Mouse (Mus musculus): ENCODE results near the gene Pnpla5. TPM values are rescaled to one million over a fixed set of nuclear protein-coding genes. Genes with fewer than 3 reads are reported as not detected.
A peak's percentile ranks its signal among the peaks of the same experiment; 100 is the strongest.

The Pnpla5 gene
- polyA plus RNA-seq, 1 experiment, result not detected

DNA sequence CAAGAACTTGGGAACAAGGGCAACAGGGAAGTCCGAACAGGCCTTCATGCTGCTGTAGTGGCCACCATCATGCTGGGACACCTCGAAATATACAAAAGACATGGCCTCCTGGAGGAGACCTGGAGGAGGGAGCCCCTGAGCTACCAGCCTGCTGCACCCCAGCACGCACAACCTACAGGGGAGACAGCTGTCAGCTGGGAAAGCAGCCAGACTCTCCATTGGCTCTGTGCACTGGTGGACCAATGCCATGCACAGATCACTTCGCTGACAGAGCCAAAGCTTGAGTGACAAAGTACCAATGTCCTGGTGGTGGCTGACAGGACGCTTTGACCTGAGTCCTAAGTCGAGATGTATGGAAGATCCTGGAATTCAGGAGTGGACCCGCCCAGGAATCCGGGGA is 26.9 kb downstream of the Pnpla5 start:
- no peak for TF ChIP-seq CTCF (IDR thresholded peaks at IDR 0.05; ENCODE audit: low read depth, low read length)
- TF ChIP-seq POLR2A (IDR thresholded peaks at IDR 0.05; ENCODE audit: borderline replicate concordance, low read depth, low read length), result no peak
- Histone ChIP-seq H3K4me3 (ENCODE audit: insufficient read depth, low read length) (no peak overlapping the region), H3K27ac (ENCODE audit: insufficient read depth, low read depth, low read length) (no peak overlapping the region), H3K4me1 (ENCODE audit: control insufficient read depth, insufficient read depth, low read length) (no peaks in the 10 kb centered on the region)

DNA sequence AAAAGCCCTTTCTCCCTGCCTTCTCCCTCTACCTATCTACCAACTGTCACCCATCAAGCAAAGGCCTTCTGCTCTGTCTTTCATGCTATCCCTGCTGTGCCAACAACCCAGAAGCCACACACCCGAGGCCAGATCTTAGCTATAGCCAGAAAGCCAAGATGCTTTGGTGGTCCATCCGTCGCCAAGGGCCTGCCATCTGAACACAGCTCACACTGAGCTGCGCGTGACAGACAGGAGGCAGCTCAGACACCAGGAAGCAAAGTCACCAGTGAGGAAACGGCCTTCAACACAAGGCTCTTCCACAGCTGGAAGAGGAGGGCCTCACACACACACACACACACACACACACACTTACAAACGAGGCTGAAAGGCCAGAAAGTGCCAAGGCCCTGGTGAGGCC is 28.1 kb downstream of the Pnpla5 start:
- Histone ChIP-seq H3K27ac (ENCODE audit: insufficient read depth, low read depth, low read length) (no peak overlapping the region), H3K4me3 (ENCODE audit: insufficient read depth, low read length) (no peak overlapping the region), H3K4me1 (ENCODE audit: control insufficient read depth, insufficient read depth, low read length) (no peaks in the 10 kb centered on the region)
- TF ChIP-seq CTCF (IDR thresholded peaks at IDR 0.05; ENCODE audit: low read depth, low read length) (no peak), POLR2A (IDR thresholded peaks at IDR 0.05; ENCODE audit: borderline replicate concordance, low read depth, low read length) (no peak)

DNA sequence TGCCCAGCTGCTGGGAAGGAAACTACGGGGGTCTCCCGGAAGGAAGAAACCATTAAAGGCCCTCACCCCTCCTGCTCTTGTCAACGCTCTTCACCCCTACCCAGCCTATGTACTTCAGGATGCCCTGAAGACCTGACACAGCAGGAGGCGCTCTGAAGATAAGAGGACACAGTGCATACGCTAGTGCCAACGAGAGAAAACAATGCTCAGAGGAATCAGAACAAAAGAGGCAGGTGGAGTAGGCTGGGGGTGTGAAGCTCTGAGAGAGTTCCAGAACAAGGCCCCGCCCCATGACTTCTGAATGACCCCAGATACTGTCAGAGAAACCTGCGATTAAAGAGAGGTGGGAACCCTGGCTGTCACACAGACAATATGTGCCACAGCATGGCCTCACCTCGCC is 36.2 kb downstream of the Pnpla5 start:
- Histone ChIP-seq H3K27ac (ENCODE audit: insufficient read depth, low read depth, low read length) (no peak overlapping the region), H3K4me1 (ENCODE audit: control insufficient read depth, insufficient read depth, low read length) (no peaks in the 10 kb centered on the region), H3K4me3 (ENCODE audit: insufficient read depth, low read length) (no peak overlapping the region)
- TF ChIP-seq CTCF (IDR thresholded peaks at IDR 0.05; ENCODE audit: low read depth, low read length) (no peak), POLR2A (IDR thresholded peaks at IDR 0.05; ENCODE audit: borderline replicate concordance, low read depth, low read length) (no peak)

DNA sequence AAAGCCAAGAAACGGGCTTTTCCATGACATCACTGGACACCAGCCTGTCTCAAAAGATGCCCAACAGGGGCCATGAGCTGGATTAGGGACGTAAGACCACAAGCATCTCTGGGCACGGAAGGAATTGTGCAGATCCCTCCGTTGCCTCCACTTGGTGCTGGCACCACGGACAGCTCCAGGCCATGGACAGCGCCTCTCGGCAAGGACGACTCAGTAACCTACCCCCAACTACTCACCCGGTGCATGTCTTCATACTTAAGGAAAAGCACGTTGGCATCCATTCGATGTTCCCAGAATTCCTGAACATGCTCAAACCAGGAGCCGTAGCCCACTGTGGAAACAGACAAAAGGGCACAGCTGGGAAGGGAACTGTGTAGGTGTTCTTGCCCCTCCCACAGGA is 36.6 kb downstream of the Pnpla5 start:
- TF ChIP-seq POLR2A (IDR thresholded peaks at IDR 0.05; ENCODE audit: borderline replicate concordance, low read depth, low read length), result no peak
- TF ChIP-seq CTCF (IDR thresholded peaks at IDR 0.05; ENCODE audit: low read depth, low read length), result no peak
- Histone ChIP-seq H3K27ac (ENCODE audit: insufficient read depth, low read depth, low read length) (no peak overlapping the region), H3K4me1 (ENCODE audit: control insufficient read depth, insufficient read depth, low read length) (no peaks in the 10 kb centered on the region), H3K4me3 (ENCODE audit: insufficient read depth, low read length) (no peak overlapping the region)

DNA sequence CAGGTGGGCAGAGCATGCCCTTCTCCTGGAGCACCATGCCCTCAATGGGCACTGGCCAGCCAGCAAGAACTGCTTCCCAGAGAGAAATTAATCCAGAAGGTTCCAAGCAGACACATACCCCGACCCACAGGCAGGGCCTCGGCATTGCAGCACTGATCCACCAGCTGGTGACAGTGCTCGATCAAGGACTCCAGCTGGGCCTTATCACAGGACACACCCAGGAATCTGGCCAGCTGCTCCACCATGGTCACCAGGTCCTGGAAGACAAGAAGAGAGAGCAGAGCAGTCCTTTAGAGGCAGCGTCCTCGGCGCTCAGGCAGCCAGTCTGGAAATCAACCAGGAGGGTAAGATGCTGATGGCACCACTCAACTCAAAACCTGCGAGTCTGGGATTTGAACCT is 42.9 kb downstream of the Pnpla5 start:
- no peaks in the 10 kb centered on the region for H3K4me1 ChIP-seq (ENCODE audit: control insufficient read depth, insufficient read depth, low read length)
- H3K27ac ChIP-seq (ENCODE audit: insufficient read depth, low read depth, low read length), result no peak overlapping the region
- TF ChIP-seq CTCF (IDR thresholded peaks at IDR 0.05; ENCODE audit: low read depth, low read length), result no peak
- no peak for TF ChIP-seq POLR2A (IDR thresholded peaks at IDR 0.05; ENCODE audit: borderline replicate concordance, low read depth, low read length)

DNA sequence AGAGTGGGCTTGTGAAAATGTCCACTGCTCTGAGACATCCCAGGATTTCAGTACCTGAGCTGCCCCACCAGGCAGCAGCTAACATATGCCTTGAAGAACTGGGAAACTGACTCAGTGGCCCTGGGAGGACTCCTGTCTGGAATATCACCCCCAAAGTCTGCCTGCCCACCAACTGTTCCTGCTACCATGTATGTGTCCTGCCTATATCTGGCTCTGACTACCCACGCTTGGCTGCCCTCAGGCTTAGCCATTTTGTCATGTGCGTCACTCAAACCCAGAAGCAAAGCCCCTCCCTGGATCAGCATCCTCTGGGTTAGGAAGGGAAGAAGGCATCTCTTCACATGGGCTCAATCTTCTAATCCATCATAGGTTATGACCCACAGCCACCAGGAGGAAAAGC is 43.5 kb downstream of the Pnpla5 start:
- no peak for TF ChIP-seq POLR2A (IDR thresholded peaks at IDR 0.05; ENCODE audit: borderline replicate concordance, low read depth, low read length)
- TF ChIP-seq CTCF (IDR thresholded peaks at IDR 0.05; ENCODE audit: low read depth, low read length), result no peak
- no peak overlapping the region for H3K27ac ChIP-seq (ENCODE audit: insufficient read depth, low read depth, low read length)
- no peak overlapping the region for H3K4me3 ChIP-seq (ENCODE audit: insufficient read depth, low read length)
- no peaks in the 10 kb centered on the region for H3K4me1 ChIP-seq (ENCODE audit: control insufficient read depth, insufficient read depth, low read length)

More for the DNA sequence above, 42.9 kb downstream of the Pnpla5 start:
- no peak overlapping the region for H3K4me3 ChIP-seq (ENCODE audit: insufficient read depth, low read length)

DNA sequence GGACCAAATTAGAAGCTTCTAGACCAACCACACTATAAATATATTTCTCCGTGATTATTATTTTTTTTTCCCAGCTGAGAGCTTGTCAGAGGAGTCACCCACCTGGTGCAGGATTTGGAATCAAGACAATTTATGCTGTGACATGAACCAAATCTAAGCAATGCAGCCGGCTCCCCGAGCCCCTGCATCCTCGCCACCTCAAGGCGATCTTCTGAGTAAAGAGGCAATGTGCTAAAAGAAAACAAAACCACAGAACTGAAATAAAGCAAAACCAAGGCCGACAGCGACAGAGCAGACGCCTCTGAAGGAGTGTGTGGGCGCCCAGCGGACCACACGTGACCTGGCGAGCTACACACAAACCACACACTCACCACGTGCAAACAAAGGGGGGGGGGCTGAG is 44.3 kb downstream of the Pnpla5 start:
- Histone ChIP-seq H3K27ac (ENCODE audit: insufficient read depth, low read depth, low read length) (no peak overlapping the region), H3K4me1 (ENCODE audit: control insufficient read depth, insufficient read depth, low read length) (no peaks in the 10 kb centered on the region), H3K4me3 (ENCODE audit: insufficient read depth, low read length) (no peak overlapping the region)
- no peak for TF ChIP-seq CTCF (IDR thresholded peaks at IDR 0.05; ENCODE audit: low read depth, low read length)
- TF ChIP-seq POLR2A (IDR thresholded peaks at IDR 0.05; ENCODE audit: borderline replicate concordance, low read depth, low read length), result no peak

DNA sequence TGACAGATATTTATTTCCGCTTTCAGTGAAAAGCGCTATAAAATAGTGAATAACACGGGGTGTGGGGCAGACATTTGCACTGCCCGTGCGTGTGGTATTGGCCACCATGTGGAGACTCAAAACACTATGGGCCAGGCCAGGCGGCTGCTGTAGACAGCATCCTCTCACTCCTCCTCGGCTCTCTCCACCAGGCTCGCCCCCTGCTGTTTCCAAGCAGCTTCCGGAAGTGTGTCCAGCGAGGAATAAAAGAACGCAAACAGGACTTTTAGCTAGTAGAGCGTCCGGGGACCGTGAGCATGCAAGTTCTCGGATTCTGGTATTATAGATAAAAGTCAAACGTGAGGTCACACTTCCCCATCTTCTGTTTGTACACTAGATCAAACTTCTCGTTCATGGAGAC is 45.8 kb downstream of the Pnpla5 start:
- TF ChIP-seq POLR2A (IDR thresholded peaks at IDR 0.05; ENCODE audit: borderline replicate concordance, low read depth, low read length) (no peak), CTCF (IDR thresholded peaks at IDR 0.05; ENCODE audit: low read depth, low read length) (no peak)
- Histone ChIP-seq H3K4me3 (ENCODE audit: insufficient read depth, low read length) (no peak overlapping the region), H3K4me1 (ENCODE audit: control insufficient read depth, insufficient read depth, low read length) (no peaks in the 10 kb centered on the region), H3K27ac (ENCODE audit: insufficient read depth, low read depth, low read length) (no peak overlapping the region)

DNA sequence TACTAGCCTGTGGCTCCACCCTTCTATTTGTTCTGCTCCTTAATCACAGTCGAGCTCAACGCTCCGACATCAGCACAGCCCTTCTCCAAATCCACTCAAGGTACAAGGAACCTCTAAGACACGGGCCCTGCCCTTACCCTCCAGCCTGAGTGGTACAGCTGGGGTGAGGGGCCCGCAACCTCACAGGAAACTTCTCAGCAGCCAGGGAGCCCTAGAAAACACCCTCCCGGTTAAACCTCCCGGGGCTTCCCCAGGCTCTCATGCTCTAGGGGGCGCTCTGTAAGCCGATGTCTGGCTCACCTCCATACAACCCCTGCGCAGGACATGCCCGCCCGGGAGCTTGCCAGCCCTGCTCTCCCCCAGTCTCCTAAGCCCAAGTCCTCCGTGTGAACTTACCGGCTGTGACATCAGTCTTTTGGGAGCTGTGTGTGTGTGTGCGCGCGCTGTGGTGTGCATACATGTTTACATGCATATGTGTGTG is 48.2 kb downstream of the Pnpla5 start:
- no peak overlapping the region for H3K4me3 ChIP-seq (ENCODE audit: insufficient read depth, low read length)
- no peak overlapping the region for H3K27ac ChIP-seq (ENCODE audit: insufficient read depth, low read depth, low read length)
- TF ChIP-seq CTCF (IDR thresholded peaks at IDR 0.05; ENCODE audit: low read depth, low read length) (no peak), POLR2A (IDR thresholded peaks at IDR 0.05; ENCODE audit: borderline replicate concordance, low read depth, low read length) (no peak)
- H3K4me1 ChIP-seq (ENCODE audit: control insufficient read depth, insufficient read depth, low read length), result no peaks in the 10 kb centered on the region

DNA sequence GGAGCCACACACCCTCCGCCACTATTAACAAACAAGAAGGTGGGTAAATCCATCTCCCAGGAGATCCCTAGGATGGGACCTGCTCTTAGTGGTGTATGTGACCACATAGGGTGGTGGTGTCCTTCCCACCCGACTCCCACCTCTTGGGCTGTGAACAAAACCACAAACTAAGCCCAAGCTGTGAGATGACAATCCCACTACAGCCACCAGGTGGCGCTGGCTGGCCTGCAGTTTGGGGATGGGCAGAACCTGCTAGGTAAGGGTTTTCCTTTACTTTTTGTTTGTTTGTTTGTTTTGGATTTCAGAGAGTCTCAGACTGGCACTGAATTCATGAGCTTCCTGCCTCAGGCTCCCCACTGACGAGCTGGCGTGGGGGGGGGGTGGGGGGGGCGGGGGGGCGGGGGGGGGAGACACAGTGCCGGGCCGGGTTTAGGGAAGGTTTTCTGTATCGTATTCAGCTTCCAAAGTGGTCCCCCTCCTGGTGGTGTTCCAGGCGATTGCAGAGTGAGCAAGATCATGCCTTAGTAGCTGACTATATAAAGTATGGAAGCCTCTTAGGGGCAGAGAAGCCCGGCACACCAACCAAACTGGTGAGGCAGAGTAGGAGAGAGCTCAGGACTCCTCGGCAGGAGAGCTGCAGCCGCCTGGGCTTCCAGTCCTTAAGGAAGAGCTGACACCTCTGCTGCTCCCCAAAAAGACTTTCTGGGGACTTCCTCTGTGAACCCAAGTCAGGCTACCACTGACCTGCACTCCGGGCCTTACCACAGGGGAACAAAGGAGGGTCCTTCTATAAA is 48.9 kb downstream of the Pnpla5 start:
- TF ChIP-seq CTCF (IDR thresholded peaks at IDR 0.05; ENCODE audit: low read depth, low read length) (peak; percentile 78), POLR2A (IDR thresholded peaks at IDR 0.05; ENCODE audit: borderline replicate concordance, low read depth, low read length) (no peak)
- no peak overlapping the region for H3K27ac ChIP-seq (ENCODE audit: insufficient read depth, low read depth, low read length)
- H3K4me3 ChIP-seq (ENCODE audit: insufficient read depth, low read length), result no peak overlapping the region
- no peaks in the 10 kb centered on the region for H3K4me1 ChIP-seq (ENCODE audit: control insufficient read depth, insufficient read depth, low read length)

Data from bone marrow macrophage, adult 2 months (primary cell).